Mouse (Mus musculus) liver, adult (tissue): ENCODE results near the gene Cntrl.

Experiments used
- GATA4 ChIP-seq: IDR thresholded peaks from 2 replicates; pipeline ENCODE4 v1.6.1; 2014; ENCODE audit warnings: mild to moderate bottlenecking, low read length; ENCODE audit not compliant: insufficient replicate concordance

Cntrl gene

GRCm38 (mm10) chr2:35218736-35219135, 109.4 kb downstream of the Cntrl start:
- no peak for TF ChIP-seq GATA4

- TF ChIP-seq GATA4 = no peak
These were observed 113.6 kb downstream of the Cntrl start for GRCm38 (mm10) chr2:35222822-35223391.

GRCm38 (mm10) chr2:35224285-35224684, 115.0 kb downstream of the Cntrl start:
- no peak for TF ChIP-seq GATA4

DNA sequence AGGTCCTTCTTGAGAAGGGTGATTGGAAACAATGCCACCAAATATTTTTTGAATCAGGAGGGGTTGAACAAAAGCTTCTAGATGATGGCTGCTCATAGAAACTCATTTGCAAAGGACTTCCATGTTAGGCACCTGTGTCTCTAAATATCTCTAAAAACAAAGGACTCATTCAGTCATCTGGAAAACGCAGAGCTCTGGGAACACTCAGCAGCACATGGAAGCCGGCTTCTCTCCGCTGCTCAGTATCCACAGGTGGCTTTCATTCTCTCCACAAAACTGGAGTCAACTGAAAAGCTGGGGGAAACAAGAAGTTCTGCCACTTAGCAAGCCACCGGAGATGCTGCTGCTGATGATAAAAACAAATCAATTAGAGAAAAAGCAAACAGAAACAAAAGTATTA, 118.9 kb downstream of the Cntrl start:
- no peak for TF ChIP-seq GATA4
